Mouse (Mus musculus) hematopoietic stem cell, adult 5-6 weeks (primary cell): ENCODE results near the gene Gm20547. TPM values are rescaled to one million over a fixed set of nuclear protein-coding genes. Genes with fewer than 3 reads are reported as not detected.
A peak's percentile ranks its signal among the peaks of the same experiment; 100 is the strongest.
"Not testable (repeated sequence)": the region's sequence is repeated elsewhere in the genome, so short reads cannot be mapped to it uniquely, and the experiment has no call there.

Experiments used
- ATAC-seq, 2 experiments: fragments of 125-278 bp in 1 of 2; replicated peaks in 1 of 2; 2 replicates each; pipeline ENCODE4 v1.8.0; 2016 to 2017; ENCODE audit warnings: inconsistent platforms in 2 of 2, mild to moderate bottlenecking in 2 of 2, moderate number of reproducible peaks in 2 of 2, low read depth in 1 of 2, moderate TSS enrichment in 1 of 2; ENCODE audit not compliant: low FRiP score in 2 of 2, poor library complexity in 2 of 2, severe bottlenecking in 2 of 2, insufficient read depth in 1 of 2, low TSS enrichment in 1 of 2
- total RNA-seq: library from RNA; stranded (forward); fragments of 172-1452, 232-1000 nt; gene quantifications from 2 replicates; pipeline ENCODE4 v1.2.3, GENCODE M21; 2017

Gm20547 gene
- not detected in 2 replicates for total RNA-seq

GRCm38 (mm10) chr17:34881683-34882310, at the start of gene Gm20547:
Gene Gm20547 (minus strand): TSS chr17:34882042.
- no peak for ATAC-seq

- peak; percentile 89 to 98 for ATAC-seq
Observed at GRCm38 (mm10) chr17:34931061-34931734, 49.4 kb upstream of the Gm20547 start, which contains the start of gene Neu1. Gene Neu1 (plus strand): TSS chr17:34931253.

GRCm38 (mm10) chr17:34928841-34929240, 47.0 kb upstream of the Gm20547 start:
- ATAC-seq = no peak

DNA sequence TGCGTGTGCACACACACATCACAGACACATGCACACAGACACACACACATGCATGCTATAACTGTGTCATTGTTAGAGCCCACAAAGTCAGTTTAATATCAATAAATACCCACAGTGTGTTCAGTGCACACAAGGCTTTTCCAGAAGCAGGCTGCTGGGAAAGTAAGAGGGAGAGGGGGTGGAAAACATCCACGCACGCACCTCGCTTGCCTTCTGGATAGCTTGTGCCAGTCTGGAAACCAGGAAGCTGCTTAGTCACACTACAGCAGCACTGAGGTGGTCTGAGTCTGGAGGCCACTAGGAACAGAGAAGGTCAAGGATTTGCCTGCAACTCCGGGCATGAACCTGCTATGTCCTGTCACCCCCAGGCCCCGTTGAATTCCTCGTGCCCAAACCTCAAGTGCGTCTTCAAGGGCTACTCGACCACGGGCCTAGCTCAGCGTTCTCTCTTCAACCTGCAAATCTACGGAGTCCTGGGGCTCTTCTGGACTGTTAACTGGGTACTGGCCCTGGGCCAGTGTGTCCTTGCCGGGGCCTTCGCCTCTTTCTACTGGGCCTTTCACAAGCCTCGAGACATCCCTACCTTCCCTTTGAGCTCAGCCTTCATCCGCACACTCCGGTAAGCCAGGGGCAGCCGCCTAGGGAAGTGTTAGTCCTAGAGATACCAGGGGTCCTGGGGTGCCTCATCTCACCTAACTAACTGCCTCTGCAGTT, 45.6 kb upstream of the Gm20547 start:
- no peak for ATAC-seq

DNA sequence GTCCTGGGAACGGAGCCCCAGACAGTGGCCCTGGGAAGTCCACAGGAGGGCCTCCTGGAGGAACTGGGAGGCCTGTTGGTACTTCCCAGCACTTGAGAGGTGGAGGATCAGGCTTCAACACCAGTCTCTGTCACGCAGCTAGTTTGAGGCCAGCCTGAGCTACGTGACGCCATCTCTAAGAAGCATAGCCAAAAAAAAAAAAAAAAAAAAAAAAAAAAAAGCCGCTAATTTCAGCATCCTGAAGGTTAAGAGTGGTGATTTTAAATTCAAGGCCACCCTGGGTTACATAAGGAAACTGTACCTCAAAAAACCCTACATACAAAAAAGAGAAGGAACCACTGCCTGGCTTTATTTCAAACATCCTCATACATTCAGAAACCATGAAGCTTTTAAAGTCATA, 42.4 kb upstream of the Gm20547 start:
- no peak for ATAC-seq

DNA sequence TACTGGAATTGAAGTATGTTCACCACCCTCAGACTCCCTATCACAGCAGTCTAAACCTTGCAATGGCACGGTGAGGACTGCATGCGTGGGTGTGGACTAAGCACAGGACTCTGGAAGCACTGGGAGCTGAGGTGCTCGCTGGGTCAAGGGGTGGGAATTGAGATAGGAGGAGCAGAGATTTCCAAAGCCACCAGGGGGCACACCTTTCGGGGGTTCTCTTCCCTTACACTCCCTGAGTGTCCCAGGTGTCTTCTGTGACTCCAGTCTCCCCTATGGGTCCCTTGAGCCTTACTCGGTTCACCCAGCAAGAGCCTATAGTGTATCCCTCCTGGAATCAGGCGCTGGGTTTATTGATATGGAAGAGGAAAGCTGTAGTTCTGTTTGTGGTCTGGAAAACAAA, 41.1 kb upstream of the Gm20547 start:
- no peak for ATAC-seq

- no peak for ATAC-seq
Observed at GRCm38 (mm10) chr17:34917188-34917587, 35.3 kb upstream of the Gm20547 start.

DNA sequence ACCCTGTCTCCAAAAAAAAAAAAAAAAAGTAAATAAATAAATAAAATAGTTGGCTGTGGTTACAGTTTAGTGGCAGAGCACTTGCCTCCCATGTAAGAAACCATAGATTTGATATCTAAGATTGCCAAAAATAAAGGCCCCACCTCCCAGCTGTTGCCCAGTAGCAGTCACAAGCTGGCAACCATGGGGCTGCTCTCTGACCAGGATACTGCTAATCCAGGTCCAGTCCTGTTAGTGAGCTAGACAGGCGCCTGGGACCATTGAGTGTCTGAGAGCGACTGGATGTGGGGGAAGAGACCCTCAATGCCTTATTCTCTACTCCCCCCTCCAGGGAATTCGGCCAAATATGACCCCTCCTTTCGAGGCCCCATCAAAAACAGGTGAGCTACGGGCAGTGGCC, 34.5 kb upstream of the Gm20547 start:
- ATAC-seq = no peak

DNA sequence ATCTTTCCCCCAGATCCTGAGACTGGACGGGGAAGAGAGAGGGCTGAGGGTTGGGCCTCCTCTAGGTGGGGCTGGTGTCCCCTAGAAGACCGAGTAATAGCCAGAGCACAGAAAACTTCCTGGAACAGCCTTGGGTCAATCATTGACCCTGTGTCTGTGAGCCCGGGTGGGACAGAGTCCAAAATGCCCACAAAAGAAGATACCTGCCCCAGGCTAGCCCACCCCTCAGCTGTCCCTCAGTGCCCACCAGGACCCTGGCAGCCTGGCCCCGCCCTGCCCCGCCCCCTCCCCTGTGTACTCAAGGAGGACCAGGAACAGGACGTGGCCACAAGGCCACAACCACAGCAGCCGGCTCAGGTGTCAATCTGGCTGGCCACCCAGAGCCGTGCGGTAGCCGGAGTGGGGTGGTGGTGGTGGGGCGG, 33.6 kb upstream of the Gm20547 start:
- peak in 1 of 2 experiments; percentile 29; a peak in 2 of 4 replicates for ATAC-seq

DNA sequence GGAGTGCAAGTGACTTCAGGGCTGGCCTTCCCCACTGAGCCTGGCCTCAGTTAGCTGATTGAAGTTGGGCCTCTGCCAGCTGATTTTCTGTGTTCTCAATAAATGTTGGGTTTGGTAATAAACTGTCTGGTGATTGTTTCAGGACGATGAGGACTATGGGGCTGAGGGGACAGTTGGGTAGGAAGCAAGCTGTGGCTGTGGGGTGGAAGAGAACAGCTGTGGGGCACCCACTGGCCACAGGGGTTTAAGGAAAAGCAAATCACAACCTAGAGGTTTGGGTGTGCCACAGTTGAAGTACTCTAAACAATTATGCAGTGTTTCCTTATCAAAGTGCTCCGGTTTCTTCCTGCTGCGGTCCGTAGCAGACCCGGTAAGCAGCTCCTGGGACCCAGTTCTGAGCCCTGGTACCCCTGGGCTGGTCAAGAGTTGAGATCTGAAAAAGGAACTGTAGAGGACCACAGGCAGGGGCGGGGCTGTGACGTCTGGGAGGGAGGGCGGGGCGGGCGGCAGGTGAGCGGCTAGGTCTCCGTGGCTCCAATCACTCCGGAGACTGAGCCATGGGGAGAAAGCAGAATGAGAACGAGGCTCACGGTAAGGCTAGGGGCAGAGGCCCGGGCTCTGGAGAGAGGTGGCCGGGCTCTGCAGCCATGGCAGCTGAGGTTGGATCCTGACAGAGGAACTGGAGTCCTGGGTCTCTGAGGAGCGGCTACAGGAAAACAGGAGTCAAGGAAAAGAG, 32.3 kb upstream of the Gm20547 start, which contains the start of gene Slc44a4:
TSS of gene Slc44a4 (plus strand) at position 537 of the 736 bp plus-strand sequence.
- ATAC-seq = no peak

DNA sequence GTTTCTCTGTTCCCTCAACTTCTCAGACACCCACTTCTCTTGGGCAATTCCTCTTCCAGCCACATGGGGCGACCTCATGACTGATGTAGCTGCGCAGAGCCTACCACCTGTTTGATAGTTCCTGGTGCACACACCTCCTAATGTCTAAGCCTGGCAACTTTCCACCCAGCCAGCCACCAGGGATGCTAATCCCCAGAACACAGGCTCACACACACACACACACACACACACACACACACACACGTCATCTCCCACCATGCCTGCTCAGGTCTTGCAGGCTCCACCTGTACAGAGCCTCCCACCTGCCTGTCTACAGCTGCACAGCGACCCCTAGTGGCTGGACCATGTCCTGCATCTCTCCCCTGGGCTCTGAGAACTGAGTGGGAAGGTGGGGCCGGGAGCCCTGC, 30.1 kb upstream of the Gm20547 start:
- ATAC-seq = peak; percentile 50 to 79

- no peak for ATAC-seq
Observed at GRCm38 (mm10) chr17:34910982-34911381, 29.1 kb upstream of the Gm20547 start.

DNA sequence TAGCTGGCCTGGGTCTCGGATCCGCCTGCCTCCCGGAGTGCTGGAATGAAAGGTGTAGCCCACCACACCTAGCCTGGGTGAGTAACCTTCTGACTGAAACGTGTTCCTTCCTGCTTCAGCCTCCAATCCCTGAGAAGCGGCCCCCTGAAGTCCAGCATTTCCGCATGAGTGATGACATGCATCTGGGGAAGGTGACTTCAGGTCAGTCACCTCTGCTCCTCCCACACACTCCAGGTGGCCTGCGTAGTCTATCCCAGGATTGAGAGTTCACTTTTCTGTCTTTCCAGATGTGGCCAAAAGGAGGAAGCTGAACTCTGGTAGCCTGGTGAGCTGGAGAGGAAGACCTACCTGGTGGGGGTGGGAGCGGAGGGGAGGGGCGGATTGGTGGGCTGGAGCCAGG, 21.1 kb upstream of the Gm20547 start:
- no peak for ATAC-seq

GRCm38 (mm10) chr17:34901948-34902347, 20.1 kb upstream of the Gm20547 start:
- not testable (repeated sequence) for ATAC-seq

DNA sequence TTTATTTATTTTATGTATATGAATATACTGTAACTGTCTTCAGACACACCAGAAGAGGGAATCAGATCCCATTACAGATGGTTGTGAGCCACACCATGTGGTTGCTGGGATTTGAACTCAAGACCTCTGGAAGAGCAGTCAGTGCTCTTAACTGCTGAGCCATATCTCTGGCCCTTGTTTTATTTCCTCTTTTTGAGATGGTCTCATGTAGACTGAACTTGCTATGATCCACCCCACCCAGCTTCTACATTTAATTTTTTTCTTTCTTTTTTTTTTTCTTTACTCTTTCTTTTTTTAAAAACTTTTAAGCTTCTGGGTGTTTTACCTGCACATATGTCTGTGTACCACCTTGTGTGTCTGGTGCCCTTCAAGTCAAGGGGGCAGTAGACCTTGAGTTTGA, 19.0 kb upstream of the Gm20547 start:
- not testable (repeated sequence) for ATAC-seq

GRCm38 (mm10) chr17:34899890-34900243, 18.0 kb upstream of the Gm20547 start:
- ATAC-seq = no peak

DNA sequence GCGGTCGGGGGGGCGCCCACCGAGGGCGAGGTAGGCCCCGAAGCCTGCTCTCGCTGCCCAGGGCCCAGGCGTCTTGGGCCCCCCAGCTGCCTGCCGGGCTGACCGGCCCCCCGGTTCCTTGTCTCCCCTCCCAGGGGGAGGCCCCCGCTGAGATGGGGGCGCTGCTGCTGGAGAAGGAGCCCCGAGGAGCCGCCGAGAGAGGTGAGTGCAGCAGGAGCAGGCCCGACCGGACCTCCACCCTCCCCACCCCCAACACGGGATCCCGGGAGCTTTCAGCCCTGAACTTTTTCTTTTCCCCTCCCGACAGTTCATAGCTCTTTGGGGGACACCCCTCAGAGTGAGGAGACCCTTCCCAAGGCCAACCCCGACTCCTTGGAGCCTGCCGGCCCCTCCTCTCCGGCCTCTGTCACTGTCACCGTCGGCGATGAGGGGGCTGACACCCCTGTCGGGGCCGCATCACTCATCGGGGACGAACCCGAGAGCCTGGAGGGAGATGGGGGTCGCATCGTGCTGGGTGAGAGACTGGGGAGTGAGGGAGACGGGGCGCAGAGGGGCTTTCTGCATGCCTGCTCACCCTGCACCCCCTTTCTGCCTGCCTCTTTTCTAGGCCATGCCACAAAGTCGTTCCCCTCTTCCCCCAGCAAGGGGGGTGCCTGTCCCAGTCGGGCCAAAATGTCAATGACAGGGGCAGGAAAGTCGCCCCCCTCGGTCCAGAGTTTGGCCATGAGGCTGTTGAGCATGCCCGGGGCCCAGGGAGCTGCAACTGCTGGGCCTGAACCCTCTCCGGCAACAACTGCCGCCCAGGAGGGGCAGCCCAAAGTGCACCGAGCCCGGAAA, 17.4 kb upstream of the Gm20547 start:
- ATAC-seq = no peak; a peak in 1 of 4 replicates
